Mouse (Mus musculus): Measurements from ENCODE around the gene Thegl.

- no peak for TF ChIP-seq TAL1 (IDR thresholded peaks at IDR 0.05; ENCODE audit: low read length)
- TF ChIP-seq GATA1 (IDR thresholded peaks at IDR 0.05; ENCODE audit: low read length), result no peak
Observed at GRCm38 (mm10) chr5:77082735-77083134, 66.9 kb downstream of the Thegl start.

Measured in erythroblast, embryonic 14.5 days (primary cell).